Mouse (Mus musculus): ENCODE data around the gene Trim2.

The Trim2 gene

DNA sequence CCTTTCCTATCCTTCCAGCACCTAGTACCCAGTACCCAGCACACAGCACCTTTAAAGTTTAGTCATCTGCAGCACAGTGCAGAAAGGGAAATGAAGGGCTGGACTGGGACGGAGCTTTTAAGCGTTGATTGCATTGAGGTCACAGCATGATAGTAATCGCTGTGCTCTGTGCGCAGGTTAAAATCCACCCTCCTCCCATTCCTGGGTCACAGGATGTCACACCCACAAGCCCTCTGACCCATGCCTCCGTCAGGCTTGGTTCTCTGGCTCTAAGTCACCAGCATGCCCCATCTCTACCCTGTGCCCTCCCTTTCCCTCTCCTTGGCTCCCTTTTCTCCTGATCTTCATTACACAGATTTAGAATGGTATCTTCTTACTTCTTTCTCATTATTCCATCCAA, 20.4 kb downstream of the Trim2 start:
- no peak for DNase-seq (ENCODE audit: low spot score)

- DNase-seq (ENCODE audit: low spot score) = no peak
Measured at GRCm38 (mm10) chr3:84284796-84285195, 21.9 kb downstream of the Trim2 start.

DNA sequence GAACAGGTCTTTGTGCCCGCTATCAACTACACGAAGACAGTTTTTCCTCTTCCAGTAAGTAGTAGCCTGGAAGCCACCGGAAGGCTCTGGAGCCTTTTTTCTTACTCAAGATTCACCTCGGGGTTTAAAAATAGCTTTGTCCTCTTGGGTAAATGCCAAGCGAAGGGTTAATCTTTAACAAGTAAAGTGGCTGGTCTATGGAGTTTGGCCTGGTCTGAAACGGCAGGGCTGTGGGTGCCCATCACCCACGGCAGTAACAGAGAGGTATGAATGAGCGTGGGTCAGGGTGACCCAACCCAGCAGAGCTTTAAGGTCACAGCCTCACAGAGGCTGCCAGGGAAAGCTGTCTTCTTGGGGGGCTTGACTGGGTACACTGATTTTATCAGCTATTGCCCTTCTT, 23.2 kb downstream of the Trim2 start:
- DNase-seq (ENCODE audit: low spot score) = no peak

DNA sequence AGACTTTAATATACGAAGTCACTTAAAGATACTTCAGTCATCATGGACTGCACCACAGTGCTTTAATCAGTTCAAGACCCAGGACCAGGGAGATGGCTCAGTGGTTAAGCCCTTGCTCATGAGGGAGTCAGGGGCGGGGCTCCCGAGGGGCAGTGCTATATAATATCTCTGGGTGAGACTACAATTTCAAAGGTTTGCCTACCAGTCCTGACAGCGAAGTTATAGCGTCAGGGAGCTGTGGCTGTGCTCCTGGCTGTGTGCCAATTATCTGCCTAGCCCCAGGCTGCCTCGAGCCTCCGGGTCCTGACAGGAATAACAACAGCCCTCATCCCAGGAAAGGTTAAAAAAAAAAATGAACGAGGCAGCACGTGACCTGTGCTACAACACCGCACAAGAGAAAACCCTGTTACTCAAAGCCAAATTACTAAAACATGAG, 24.7 kb downstream of the Trim2 start:
- DNase-seq (ENCODE audit: low spot score) = peak; percentile 26

DNA sequence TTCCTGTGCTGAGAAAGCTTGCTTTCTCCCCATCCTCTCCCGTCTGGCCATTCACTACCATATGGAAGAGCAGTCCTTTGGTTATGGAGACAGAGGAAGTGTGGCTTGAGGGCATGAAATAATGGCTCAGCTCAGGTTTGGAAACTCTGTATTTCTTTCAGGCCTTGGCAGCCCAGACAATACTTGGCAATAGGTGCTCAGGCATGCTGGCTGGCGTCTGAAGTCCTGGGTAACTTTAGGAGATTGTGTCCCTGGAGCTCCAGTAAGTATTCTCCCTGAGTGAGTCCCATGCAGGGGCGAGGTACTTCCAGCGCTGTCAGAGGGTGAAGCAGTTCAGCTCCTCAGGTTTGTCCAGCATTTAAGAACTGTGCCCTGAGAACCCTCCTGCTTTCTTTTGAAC, 27.9 kb downstream of the Trim2 start:
- no peak for DNase-seq (ENCODE audit: low spot score)

- DNase-seq (ENCODE audit: low spot score) = no peak
Measured at GRCm38 (mm10) chr3:84275124-84275523, 31.6 kb downstream of the Trim2 start.

GRCm38 (mm10) chr3:84272293-84273015, 34.2 kb downstream of the Trim2 start:
- no peak for DNase-seq (ENCODE audit: low spot score)

GRCm38 (mm10) chr3:84271794-84272193, 34.9 kb downstream of the Trim2 start:
- DNase-seq (ENCODE audit: low spot score) = no peak

DNA sequence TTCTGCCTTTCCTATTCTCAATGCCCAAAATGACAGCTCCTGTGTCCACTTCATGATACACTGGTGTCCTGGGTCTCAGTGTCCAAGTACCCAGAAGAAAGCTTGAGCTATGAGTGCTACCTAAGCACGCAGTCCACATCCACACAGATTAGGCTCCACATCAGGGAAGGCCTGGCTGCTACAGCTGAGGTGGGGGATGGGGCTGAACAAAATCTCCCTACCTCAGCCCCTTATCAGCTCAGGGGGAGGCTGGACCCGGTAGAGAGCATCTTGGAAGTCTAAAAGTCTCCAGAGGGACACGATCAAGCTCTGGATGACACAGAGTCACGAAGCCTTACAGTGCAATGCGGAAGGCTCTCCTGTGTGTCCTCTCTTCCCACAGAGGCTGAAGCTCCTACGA, 35.6 kb downstream of the Trim2 start:
- DNase-seq (ENCODE audit: low spot score) = no peak

DNA sequence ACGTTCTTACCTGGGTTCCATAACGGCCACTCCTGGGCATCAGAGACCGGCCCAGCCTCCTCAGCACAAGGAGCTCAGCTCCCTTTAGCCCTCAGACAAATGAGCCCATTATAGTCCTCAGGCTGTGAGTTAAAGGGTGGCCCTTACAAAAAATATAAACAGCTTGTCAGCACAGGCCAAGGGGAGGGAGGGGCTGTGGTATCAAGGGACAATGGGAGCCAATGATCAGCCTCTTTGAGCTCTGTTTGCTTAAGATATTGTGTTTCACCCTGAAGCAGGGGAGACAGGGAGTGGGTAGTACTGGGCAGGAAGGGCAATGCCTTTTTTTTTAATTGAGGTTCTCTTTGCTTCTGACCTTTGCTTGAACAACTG, 36.1 kb downstream of the Trim2 start:
- no peak for DNase-seq (ENCODE audit: low spot score)

DNA sequence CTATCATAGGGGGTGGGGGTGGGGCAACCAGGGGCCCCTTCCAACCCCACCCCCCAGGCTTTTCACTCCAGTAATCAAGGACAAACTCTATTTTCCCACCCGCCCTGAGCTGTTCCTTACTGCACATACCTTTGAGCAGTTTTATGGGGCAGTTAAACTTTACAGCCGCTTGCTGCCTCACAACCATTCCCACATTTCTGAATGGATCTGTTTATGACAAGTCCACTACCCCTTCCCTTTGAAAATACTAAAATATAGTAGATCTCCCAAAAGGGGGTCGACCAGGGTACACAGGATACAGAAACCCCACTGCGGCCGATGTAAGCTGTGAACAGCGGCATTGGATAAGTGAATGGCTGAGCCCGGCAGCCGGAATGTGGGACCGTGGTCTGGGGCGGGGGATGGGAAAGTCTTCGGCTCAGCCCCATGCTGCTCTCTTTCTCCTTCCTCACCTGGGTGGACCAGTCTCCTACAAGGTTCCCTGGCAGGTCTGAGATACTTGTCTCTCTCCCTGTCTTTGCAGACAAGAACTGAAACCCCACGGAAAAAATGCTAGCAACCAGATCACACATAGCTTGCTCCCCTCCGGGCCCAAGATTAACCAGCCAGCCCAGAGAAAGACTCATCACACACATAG, 36.6 kb downstream of the Trim2 start:
- DNase-seq (ENCODE audit: low spot score) = no peak

DNA sequence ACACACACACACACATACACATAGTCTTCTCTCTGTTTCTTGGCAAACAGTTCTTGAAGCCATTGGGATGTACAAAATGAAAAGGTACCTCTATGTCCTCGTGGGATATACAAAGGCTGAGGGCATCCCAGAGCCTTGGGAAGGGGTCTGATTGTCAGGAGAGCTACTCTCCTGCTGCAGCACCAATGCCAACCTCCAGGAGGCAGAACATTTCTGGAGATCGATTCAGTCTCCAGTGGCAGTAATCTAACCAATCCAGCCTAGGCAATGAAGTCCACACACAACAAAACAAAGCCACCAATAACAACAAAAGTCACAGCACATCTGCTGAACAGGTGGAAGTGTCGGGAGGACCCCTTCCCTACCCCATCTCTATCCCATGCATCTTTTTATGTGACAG, 38.2 kb downstream of the Trim2 start:
- no peak for DNase-seq (ENCODE audit: low spot score)

DNA sequence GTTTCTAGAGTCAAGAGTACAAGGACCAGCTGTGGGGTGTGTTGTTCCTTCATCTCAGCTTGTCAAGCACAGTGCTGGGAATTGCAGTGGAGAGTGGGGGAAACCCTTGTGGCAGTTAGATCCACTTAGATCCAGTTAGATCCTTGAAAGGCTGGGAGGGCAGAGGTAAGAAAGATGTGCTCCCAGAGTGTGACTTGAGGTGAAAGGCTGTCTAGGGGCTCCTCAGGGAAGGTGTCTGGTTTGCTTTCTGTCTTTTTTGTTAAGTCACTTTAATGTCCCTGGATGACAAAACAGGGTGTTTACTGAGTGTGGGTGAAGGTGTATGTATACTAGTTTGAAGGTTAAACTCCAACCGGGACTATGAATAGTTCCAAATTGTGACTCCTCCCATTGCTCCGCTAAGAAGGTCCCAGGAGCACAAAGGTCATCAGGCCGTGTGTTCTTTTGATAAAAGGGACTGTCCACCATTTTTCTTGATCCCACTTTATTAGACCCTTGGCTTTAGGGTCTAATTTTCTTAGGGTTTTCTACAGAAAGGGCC, 40.2 kb downstream of the Trim2 start:
- DNase-seq (ENCODE audit: low spot score) = no peak

DNA sequence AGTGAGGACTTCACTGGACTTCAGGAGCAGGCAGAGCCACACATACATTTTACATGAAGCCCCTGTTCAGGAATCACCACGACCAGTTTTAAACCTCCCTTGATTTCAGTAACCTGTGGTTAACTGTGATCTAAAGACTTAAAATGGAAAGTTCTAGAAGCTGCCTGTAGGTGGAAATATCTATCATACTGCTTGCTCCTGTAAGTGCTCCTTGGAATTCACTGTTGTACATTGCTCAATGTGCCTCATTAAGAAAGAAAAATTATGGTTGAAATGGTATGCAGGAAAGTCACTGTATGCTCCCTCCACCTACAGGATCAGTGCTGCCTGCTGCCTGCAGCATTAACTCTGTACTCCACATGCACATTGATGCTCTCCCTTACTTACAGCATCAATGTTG, 41.6 kb downstream of the Trim2 start:
- DNase-seq (ENCODE audit: low spot score) = no peak

GRCm38 (mm10) chr3:84264395-84264794, 42.3 kb downstream of the Trim2 start:
- DNase-seq (ENCODE audit: low spot score) = no peak

DNA sequence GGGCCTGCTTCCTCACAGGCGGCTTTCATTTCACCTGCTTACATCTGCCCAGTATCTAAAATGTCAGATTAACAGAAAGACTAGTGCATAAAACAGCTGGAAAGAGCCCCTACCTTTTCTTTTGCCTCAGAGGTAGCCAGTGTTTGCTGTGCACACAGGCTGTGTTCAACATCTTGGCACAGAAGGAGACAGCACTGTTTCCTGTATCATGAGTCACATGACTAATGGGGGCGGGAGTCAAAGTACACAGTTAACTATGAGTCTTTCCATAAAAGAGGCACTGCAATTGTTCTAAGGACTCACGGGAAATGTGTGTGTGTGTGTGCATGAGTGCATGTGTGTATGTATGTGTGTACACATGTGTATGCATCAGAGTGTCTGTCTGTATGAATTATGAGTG, 43.9 kb downstream of the Trim2 start:
- no peak for DNase-seq (ENCODE audit: low spot score)

DNA sequence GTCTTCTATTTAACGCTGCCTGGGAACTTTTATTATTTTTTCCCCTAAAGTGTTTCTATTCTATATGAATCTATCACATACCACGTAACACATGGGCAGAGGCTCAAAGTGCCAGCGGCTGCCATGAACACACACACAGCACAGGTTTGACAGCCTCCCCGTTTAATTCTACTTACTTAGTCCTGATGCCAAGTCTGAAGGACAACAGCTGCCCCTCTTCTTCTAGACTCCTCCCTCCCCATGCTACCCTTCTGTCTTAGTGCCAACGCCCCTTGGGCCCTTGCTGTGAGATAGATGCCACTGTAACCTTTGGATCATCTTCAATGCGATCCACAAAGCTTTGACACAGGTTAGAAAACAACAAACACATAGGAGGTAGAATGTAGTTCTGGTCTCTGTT, 44.8 kb downstream of the Trim2 start:
- DNase-seq (ENCODE audit: low spot score) = no peak

DNA sequence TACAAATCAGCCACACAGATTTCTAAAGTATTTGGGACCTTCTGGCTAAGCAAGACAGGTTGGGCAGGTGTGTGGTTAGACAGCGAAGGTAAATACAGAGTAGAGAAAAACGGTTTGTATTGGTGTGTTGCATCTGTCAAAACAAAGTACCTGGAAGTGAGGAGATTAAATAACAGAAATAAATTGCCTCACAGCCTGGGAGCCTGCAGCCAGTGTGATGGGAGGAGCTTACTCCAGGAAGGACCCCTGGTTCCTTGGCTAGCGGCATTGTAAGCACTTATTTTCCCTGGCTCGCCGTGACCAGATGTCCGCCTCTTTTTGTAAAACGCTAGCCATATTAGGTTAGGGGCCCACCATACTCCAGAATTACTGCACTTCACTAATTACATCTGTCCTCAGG, 45.8 kb downstream of the Trim2 start:
- DNase-seq (ENCODE audit: low spot score) = no peak

GRCm38 (mm10) chr3:84260024-84260535, 46.6 kb downstream of the Trim2 start:
- DNase-seq (ENCODE audit: low spot score) = no peak

- DNase-seq (ENCODE audit: low spot score) = peak; percentile 70
Measured at GRCm38 (mm10) chr3:84259281-84260023, 47.2 kb downstream of the Trim2 start.

DNA sequence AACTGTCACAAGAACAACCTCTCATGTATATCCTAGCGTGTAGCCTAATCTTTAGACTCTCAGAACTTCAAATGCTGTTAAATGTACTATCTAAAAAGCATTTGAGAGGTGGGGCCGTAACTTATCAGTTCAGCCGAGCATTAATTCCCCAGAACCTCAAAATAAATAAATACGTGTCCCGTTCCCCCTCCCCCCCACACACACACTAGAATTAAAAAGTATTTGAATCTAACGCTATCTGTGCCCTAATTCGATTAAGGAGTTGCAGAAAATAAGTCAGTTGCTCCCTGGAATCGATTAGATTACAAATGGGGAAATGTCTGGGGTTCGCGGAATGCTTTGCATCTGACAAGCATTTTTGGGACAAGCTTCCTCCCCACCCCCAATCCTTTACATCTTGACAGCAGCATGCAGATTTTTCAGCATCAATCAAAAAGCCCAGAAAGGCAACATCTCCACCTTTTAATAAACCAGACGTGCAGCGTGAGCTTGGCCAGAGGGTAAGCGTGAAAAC, 48.1 kb downstream of the Trim2 start:
- no peak for DNase-seq (ENCODE audit: low spot score)

DNA sequence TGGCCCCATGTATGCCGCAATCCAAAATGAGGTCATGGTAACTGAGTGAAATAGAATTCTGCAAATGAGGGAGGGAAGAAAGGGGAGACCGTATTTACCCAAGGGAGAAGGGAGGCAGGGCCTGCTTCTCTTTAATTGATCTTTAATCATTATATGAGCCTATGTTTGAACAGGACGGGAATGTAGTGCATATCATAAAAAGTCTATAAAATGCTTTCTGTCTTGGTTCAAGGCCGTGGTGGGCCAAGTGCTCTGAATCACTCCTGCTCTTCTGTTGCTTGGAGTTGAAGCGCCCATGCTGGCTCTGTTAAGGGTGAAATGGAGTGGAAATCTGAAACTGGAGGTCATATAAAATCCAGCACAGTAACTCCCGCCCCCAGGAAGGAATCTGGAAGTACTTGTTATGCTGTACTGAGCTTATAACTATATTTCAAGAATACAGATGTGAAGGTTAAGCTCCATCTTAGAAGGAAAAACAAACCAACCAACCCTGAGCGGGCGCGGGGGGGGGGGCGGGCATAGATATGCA, 48.6 kb downstream of the Trim2 start:
- DNase-seq (ENCODE audit: low spot score) = no peak
